Mouse (Mus musculus): ENCODE data around the gene 2900026A02Rik. TPM values are rescaled to one million over a fixed set of nuclear protein-coding genes. Genes with fewer than 3 reads are reported as not detected.

The 2900026A02Rik gene
- polyA plus RNA-seq, 1 experiment from 2014 or later: 12.6 TPM

- Histone ChIP-seq H3K27ac (ENCODE audit: low read length) (no peak overlapping the region), H3K4me2 (ENCODE audit: low read depth, low read length) (no peak overlapping the region), H3K9me3 (ENCODE audit: control insufficient read depth, low read length) (peaks cover 6% of the 10 kb centered on the region), H3K9ac (ENCODE audit: low read length) (no peak overlapping the region), H3K36me3 (ENCODE audit: control insufficient read depth, insufficient read depth, low read length) (no peaks in the 10 kb centered on the region), H3K4me3 (ENCODE audit: low read length) (no peak overlapping the region), H3K27me3 (ENCODE audit: control insufficient read depth, insufficient read depth, low read depth, low read length) (no peaks in the 10 kb centered on the region), H3K4me1 (replicated peaks; ENCODE audit: control insufficient read depth, insufficient read depth, low read length) (peaks cover 17% of the 10 kb centered on the region)
- no peak for ATAC-seq (ENCODE audit: low read depth)
- 68% methylated on average over 9 of the region's 9 CpGs for WGBS
Measured at GRCm38 (mm10) chr5:113204193-113204592, 16.8 kb downstream of the 2900026A02Rik start.

GRCm38 (mm10) chr5:113199772-113200134, 21.3 kb downstream of the 2900026A02Rik start:
- no peak for ATAC-seq (ENCODE audit: low read depth)
- H3K27me3 ChIP-seq (ENCODE audit: control insufficient read depth, insufficient read depth, low read depth, low read length): no peaks in the 10 kb centered on the region
- H3K9ac ChIP-seq (ENCODE audit: low read length): no peak overlapping the region
- H3K4me3 ChIP-seq (ENCODE audit: low read length): no peak overlapping the region
- 79% methylated on average over 10 of the region's 10 CpGs for WGBS
- no peak overlapping the region for H3K4me2 ChIP-seq (ENCODE audit: low read depth, low read length)
- peak overlapping the region; percentile 29; the same call in 1 of the 2 replicates for H3K27ac ChIP-seq (ENCODE audit: low read length)
- peaks cover 6% of the 10 kb centered on the region for H3K9me3 ChIP-seq (ENCODE audit: control insufficient read depth, low read length)
- H3K36me3 ChIP-seq (ENCODE audit: control insufficient read depth, insufficient read depth, low read length): no peaks in the 10 kb centered on the region
- H3K4me1 ChIP-seq (replicated peaks; ENCODE audit: control insufficient read depth, insufficient read depth, low read length): peaks cover 4% of the 10 kb centered on the region; the same call in 1 of the 2 replicates

- Histone ChIP-seq H3K4me1 (replicated peaks; ENCODE audit: control insufficient read depth, insufficient read depth, low read length) (peaks cover 4% of the 10 kb centered on the region; the same call in 1 of the 2 replicates), H3K27me3 (ENCODE audit: control insufficient read depth, insufficient read depth, low read depth, low read length) (no peaks in the 10 kb centered on the region), H3K36me3 (ENCODE audit: control insufficient read depth, insufficient read depth, low read length) (no peaks in the 10 kb centered on the region), H3K4me2 (ENCODE audit: low read depth, low read length) (no peak overlapping the region), H3K27ac (ENCODE audit: low read length) (peak overlapping the region; percentile 82), H3K9ac (ENCODE audit: low read length) (no peak overlapping the region), H3K4me3 (ENCODE audit: low read length) (no peak overlapping the region), H3K9me3 (ENCODE audit: control insufficient read depth, low read length) (peaks cover 6% of the 10 kb centered on the region)
- WGBS: 50% methylated on average over 8 of the region's 8 CpGs
- no peak for ATAC-seq (ENCODE audit: low read depth)
Measured at GRCm38 (mm10) chr5:113199126-113199771, 21.8 kb downstream of the 2900026A02Rik start.

- H3K9me3 ChIP-seq (ENCODE audit: control insufficient read depth, low read length): no peaks in the 10 kb centered on the region
- H3K4me3 ChIP-seq (ENCODE audit: low read length): no peak overlapping the region
- H3K36me3 ChIP-seq (ENCODE audit: control insufficient read depth, insufficient read depth, low read length): no peaks in the 10 kb centered on the region
- H3K9ac ChIP-seq (ENCODE audit: low read length): no peak overlapping the region
- peak; percentile 52; the same call in 1 of the 2 replicates for ATAC-seq (ENCODE audit: low read depth)
- H3K27me3 ChIP-seq (ENCODE audit: control insufficient read depth, insufficient read depth, low read depth, low read length): no peaks in the 10 kb centered on the region
- H3K27ac ChIP-seq (ENCODE audit: low read length): peak overlapping the region; percentile 82
- H3K4me1 ChIP-seq (replicated peaks; ENCODE audit: control insufficient read depth, insufficient read depth, low read length): peaks cover 4% of the 10 kb centered on the region; the same call in 1 of the 2 replicates
- whole genome bisulfite sequencing: 35% methylated on average over 9 of the region's 9 CpGs
- H3K4me2 ChIP-seq (ENCODE audit: low read depth, low read length): no peak overlapping the region
Measured at GRCm38 (mm10) chr5:113196916-113197794, 23.9 kb downstream of the 2900026A02Rik start.

- 89% methylated on average over 6 of the region's 6 CpGs for WGBS
- Histone ChIP-seq H3K9ac (ENCODE audit: low read length) (no peak overlapping the region), H3K27ac (ENCODE audit: low read length) (no peak overlapping the region), H3K4me2 (ENCODE audit: low read depth, low read length) (no peak overlapping the region), H3K27me3 (ENCODE audit: control insufficient read depth, insufficient read depth, low read depth, low read length) (no peaks in the 10 kb centered on the region), H3K4me3 (ENCODE audit: low read length) (no peak overlapping the region), H3K4me1 (replicated peaks; ENCODE audit: control insufficient read depth, insufficient read depth, low read length) (peaks cover 4% of the 10 kb centered on the region; the same call in 1 of the 2 replicates), H3K9me3 (ENCODE audit: control insufficient read depth, low read length) (no peaks in the 10 kb centered on the region), H3K36me3 (ENCODE audit: control insufficient read depth, insufficient read depth, low read length) (no peaks in the 10 kb centered on the region)
- ATAC-seq (ENCODE audit: low read depth): no peak
Measured at GRCm38 (mm10) chr5:113195907-113196306, 25.1 kb downstream of the 2900026A02Rik start.

GRCm38 (mm10) chr5:113195451-113195850, 25.6 kb downstream of the 2900026A02Rik start:
- Histone ChIP-seq H3K9me3 (ENCODE audit: control insufficient read depth, low read length) (no peaks in the 10 kb centered on the region), H3K27ac (ENCODE audit: low read length) (no peak overlapping the region), H3K4me3 (ENCODE audit: low read length) (no peak overlapping the region), H3K36me3 (ENCODE audit: control insufficient read depth, insufficient read depth, low read length) (no peaks in the 10 kb centered on the region), H3K9ac (ENCODE audit: low read length) (no peak overlapping the region), H3K4me1 (replicated peaks; ENCODE audit: control insufficient read depth, insufficient read depth, low read length) (peaks cover 4% of the 10 kb centered on the region; the same call in 1 of the 2 replicates), H3K4me2 (ENCODE audit: low read depth, low read length) (no peak overlapping the region), H3K27me3 (ENCODE audit: control insufficient read depth, insufficient read depth, low read depth, low read length) (no peaks in the 10 kb centered on the region)
- WGBS: 71% methylated on average over 12 of the region's 12 CpGs
- ATAC-seq (ENCODE audit: low read depth): no peak

- no peaks in the 10 kb centered on the region for H3K36me3 ChIP-seq (ENCODE audit: control insufficient read depth, insufficient read depth, low read length)
- H3K4me1 ChIP-seq (replicated peaks; ENCODE audit: control insufficient read depth, insufficient read depth, low read length): no peaks in the 10 kb centered on the region; the same call in 1 of the 2 replicates
- H3K4me3 ChIP-seq (ENCODE audit: low read length): no peak overlapping the region
- no peaks in the 10 kb centered on the region for H3K9me3 ChIP-seq (ENCODE audit: control insufficient read depth, low read length)
- 85% methylated on average over 18 of the region's 18 CpGs for WGBS
- H3K27ac ChIP-seq (ENCODE audit: low read length): no peak overlapping the region
- H3K4me2 ChIP-seq (ENCODE audit: low read depth, low read length): no peak overlapping the region
- H3K9ac ChIP-seq (ENCODE audit: low read length): no peak overlapping the region
- no peaks in the 10 kb centered on the region for H3K27me3 ChIP-seq (ENCODE audit: control insufficient read depth, insufficient read depth, low read depth, low read length)
- ATAC-seq (ENCODE audit: low read depth): no peak
Measured at GRCm38 (mm10) chr5:113193762-113194161, 27.3 kb downstream of the 2900026A02Rik start.

GRCm38 (mm10) chr5:113191901-113192300, 29.1 kb downstream of the 2900026A02Rik start:
- Histone ChIP-seq H3K4me3 (ENCODE audit: low read length) (no peak overlapping the region), H3K4me2 (ENCODE audit: low read depth, low read length) (no peak overlapping the region), H3K27me3 (ENCODE audit: control insufficient read depth, insufficient read depth, low read depth, low read length) (no peaks in the 10 kb centered on the region), H3K9ac (ENCODE audit: low read length) (no peak overlapping the region), H3K36me3 (ENCODE audit: control insufficient read depth, insufficient read depth, low read length) (no peaks in the 10 kb centered on the region), H3K4me1 (replicated peaks; ENCODE audit: control insufficient read depth, insufficient read depth, low read length) (no peaks in the 10 kb centered on the region; the same call in 1 of the 2 replicates), H3K27ac (ENCODE audit: low read length) (no peak overlapping the region), H3K9me3 (ENCODE audit: control insufficient read depth, low read length) (no peaks in the 10 kb centered on the region)
- ATAC-seq (ENCODE audit: low read depth): no peak
- 76% methylated on average over 14 of the region's 14 CpGs for WGBS

- Histone ChIP-seq H3K36me3 (ENCODE audit: control insufficient read depth, insufficient read depth, low read length) (no peaks in the 10 kb centered on the region), H3K9ac (ENCODE audit: low read length) (peak overlapping the region; percentile 10; the same call in 1 of the 2 replicates), H3K27me3 (ENCODE audit: control insufficient read depth, insufficient read depth, low read depth, low read length) (no peaks in the 10 kb centered on the region), H3K9me3 (ENCODE audit: control insufficient read depth, low read length) (no peaks in the 10 kb centered on the region), H3K4me2 (ENCODE audit: low read depth, low read length) (no peak overlapping the region), H3K4me3 (ENCODE audit: low read length) (no peak overlapping the region), H3K4me1 (replicated peaks; ENCODE audit: control insufficient read depth, insufficient read depth, low read length) (no peaks in the 10 kb centered on the region; the same call in 1 of the 2 replicates), H3K27ac (ENCODE audit: low read length) (no peak overlapping the region)
- no peak for ATAC-seq (ENCODE audit: low read depth)
- 54% methylated on average over 14 of the region's 14 CpGs for WGBS
Measured at GRCm38 (mm10) chr5:113190558-113190957, 30.5 kb downstream of the 2900026A02Rik start.
